Mouse (Mus musculus): Measurements from ENCODE around the gene Eif2b3.

Eif2b3 gene

GRCm38 (mm10) chr4:117124518-117125347, 105.5 kb downstream of the Eif2b3 start:
- no peak for DNase-seq

DNA sequence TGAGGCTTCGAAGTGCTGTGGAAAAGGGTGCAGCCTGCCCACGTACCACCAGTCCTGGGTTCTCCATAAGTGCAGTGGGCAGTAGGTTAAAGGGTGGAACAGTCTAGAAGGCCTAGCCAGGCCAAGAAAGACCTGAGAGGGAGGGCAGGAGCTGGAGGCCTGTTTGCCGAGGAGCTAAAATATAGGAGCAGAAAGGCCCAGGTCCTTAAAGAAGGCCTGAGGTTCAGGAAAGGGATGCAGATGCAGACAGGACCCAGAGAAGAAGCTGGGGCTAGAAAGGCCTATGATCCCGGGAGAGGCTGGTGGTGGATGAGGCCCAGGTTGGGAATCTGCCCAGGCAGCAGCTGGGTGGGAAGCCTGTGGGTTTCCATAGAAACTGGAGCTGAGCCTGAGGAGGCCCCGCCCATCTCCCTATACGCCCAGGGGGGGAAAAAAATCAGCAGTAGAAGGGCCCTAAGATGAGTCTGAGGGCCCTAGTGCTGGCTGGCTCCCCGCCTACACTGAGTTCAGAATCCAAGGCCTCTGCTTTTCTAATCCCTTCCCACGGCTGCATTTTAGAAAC, 106.2 kb downstream of the Eif2b3 start, which contains the start of gene Btbd19:
Gene Btbd19 (minus strand): TSS at position 378 of the 562 bp plus-strand sequence.
- DNase-seq: no peak

- no peak for DNase-seq
These were observed 106.9 kb downstream of the Eif2b3 start for GRCm38 (mm10) chr4:117125910-117126674.

DNA sequence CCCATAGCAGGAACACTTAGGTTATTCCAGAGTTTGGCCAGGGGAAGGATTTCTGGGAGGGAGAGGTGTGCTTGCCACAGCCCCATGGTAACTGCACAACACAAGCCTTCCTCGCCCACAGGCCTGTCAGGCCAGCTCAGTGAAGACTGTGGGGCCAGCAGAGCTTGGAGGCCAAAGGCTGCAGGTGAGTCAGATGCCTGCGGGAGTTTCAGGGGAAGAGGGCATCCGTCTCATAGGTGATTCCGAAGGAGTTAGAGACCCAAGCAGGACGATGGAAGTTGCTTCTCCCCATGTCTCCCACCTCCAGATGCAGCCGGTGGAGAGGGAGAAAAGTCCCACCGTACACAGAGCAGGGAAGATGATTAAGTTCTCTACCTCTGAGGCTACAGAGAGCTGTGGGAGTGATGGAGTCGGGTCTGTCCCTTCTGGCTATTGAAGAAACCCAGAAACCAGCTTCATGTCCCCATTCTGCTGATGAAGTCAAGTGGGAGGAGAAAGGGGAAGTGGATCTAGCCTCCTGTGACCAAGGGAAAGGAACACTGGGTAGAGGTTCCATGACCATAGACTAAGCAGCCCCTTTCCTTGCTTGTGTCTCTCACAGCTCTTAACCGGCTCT, 107.6 kb downstream of the Eif2b3 start, which contains the start of gene Tctex1d4:
Gene Tctex1d4 (plus strand): TSS at position 120 of the 616 bp plus-strand sequence.
- DNase-seq: no peak

GRCm38 (mm10) chr4:117127991-117128686, 108.9 kb downstream of the Eif2b3 start:
- no peak for DNase-seq

GRCm38 (mm10) chr4:117130790-117131189, 111.6 kb downstream of the Eif2b3 start:
- DNase-seq: no peak

DNA sequence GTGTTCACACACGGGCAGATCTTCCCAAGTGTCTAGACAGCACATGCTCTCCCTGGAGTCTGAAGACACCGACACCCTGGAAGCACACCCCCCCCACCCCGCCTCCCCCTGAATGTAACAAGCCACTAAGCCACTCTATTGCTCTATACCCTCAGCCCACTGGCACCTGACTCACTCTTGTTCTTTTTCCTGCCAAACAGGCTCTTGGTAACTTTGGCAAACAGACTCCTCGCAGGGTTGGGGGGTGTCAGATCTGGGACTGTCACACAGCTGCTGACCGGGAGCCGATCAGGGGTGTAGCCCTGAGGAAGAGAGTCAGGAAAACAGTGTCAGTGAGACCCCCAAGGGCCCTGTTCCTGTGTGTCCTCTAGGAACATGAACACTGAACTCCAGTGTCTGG, 112.0 kb downstream of the Eif2b3 start:
- DNase-seq: no peak

DNA sequence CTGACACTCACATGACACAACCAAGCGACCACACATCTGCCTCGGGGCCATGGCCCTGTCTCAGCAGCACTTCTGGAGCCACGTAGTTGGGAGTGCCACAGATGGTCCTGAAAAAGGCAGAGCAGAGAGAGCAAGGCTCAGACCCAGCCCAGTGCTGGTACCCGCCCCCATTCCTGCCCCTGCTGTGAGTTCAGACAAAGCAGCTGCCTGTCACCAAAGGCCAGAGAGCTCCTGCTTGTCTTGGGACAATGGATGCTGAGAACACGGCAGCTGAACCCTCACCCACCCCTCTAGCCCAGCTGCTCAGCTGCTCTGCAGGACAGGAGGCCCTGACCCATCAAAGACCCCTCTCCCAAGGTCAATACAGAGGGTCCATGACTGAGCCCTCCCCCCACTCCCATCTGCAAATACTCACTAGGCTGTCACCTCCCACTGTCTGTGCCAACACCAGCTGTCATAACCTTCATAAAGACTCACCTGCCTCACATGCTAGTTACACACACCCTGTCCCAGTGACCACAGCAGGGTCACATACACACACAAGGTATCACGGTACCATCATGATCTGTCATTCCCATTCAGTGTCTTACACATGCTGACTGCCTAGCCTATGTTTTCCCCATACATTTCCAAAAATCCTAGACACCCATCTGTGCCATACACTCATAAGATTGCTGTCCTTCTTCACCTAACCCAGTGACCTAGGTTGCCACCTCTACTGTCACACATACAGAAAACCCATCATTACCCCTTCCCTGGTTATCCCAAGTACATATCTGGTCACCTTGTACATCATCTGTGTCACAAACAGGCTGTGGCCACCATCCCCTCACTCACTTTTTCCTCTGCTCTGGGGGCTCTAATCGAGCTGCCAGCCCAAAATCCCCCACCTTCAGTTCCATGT, 112.9 kb downstream of the Eif2b3 start:
- DNase-seq: no peak

DNA sequence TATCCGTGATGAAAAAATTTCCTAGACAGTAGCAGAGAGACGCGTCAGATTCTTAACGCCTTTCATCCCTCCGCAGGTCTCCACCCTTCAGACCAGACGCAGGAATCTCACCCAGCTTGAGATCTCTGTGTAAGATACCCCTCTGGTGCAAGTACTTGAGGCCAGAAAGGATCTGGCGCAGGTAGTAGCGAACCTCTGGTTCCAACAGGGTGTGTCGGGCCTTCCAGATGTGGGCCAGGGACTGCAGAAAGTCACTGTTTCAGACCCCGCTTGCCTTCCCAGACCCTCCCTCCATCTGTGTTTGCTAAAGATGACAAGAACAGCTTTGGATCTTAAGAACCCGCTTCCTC, 113.6 kb downstream of the Eif2b3 start:
- no peak for DNase-seq

- no peak for DNase-seq
These were observed 114.2 kb downstream of the Eif2b3 start for GRCm38 (mm10) chr4:117133366-117133796.

DNA sequence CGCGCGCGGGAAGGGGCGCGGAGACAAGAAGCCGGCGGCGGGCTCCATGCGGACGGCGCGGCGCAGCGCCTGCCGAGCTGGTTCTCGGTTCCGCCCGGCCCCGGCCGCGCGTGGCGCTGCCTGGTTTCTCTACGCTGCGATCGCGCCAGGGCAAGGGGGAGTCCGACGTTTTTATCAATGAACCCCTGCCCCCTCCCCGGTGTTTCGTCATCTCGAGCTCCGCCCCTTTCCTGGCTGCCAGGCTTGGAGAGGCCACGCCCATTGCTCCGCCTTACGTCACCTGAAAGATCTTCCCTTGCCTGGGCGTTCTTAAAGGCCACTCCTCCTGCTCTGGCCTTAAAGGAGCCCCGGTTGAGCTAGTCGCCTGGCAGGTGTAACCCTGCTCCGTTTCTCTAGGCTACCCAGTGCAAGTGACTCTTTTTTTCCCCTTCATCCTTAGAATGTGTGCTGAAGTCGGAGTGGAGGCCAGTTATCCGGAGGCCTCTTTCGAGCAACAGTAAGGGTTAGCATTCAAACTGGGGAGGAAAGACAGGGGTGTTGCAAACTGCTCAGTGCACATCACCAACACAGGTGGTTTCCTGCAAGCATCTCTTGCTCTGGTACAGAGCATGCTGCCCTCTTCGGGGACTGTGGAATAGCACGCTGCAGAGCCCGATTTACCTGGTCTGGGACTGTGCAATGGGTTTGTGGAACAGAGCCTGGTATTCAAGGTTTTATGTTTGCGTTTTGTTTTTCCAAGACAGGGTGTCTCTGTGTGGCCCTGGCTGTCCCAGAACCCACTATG, 114.8 kb downstream of the Eif2b3 start, which contains the start of gene Plk3:
Gene Plk3 (minus strand): TSS at position 147 of the 784 bp plus-strand sequence.
- peak; percentile 99 for DNase-seq

DNA sequence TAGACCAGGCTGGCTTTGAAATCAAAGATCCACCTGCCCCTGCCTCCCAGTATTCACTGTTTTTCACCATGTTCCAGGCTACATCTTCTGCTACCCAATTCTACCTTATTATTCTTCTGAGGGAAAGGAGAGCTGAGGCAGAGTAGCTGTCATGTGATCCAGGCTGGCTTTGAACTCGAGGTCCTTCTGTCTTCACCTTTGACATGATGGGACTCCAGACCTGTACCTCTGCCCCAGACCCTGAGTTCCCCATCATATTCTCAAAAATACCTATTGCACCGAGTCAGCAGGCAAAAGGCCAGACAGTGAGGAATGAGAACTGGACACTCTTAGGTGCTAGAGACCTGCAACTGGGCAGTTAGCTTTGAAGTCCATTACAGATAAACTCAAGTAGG, 115.4 kb downstream of the Eif2b3 start:
- no peak for DNase-seq

- no peak for DNase-seq
These were observed 116.8 kb downstream of the Eif2b3 start for GRCm38 (mm10) chr4:117136034-117136433.

All from cerebellum, adult 8-10 months (tissue).